Mouse (Mus musculus): ENCODE measurements around the gene Pgbd5.

DNA sequence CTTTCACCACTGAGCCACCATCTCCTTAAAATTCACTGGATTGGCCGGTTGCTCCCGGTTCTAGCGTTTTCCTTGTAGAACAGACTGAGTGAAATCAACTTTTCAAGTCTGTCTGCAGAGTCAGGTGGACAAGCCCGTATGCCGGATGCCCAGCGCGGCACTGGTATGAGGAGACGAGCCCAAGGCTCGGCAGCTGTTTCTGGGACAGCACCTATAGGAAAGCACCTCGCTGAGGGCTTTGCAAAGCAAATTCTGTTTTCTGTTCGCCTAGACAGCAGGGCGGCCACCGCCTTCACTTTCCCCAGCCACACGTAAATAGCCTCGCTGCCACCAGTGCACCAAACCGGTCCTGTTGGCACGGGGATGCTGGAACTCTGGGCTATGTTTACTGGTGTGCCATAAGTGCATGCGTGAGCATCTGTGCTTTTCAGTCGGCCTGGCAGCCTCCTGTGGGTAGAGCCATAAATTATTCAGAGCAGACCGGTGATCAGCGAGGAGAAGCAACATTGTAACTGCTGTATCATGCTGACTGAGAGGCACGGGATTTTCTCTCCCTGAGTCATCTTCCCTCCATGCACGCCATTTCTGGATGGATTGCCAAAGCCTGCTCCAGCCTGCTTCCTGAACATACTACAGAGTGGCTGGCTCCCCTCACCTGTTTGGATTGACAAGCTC lies 53.1 kb downstream of the Pgbd5 start:
- TF ChIP-seq GATA1 (IDR thresholded peaks at IDR 0.05; ENCODE audit: borderline replicate concordance, low read length) (no peak), FLI1 (IDR thresholded peaks at IDR 0.05; ENCODE audit: low read length) (no peak)
